21 mouse cellular contexts compared by ENCODE assay signal in genomic region chr15:10838584-10839288, GRCm38 (mm10).
"Had no signal": no experiment of that assay in that cellular context is flagged by ENCODE, and none has a peak within 500 bp of the region (broad histone marks: within the 10 kb centered on the region; RNA-seq: fewer than 3 reads in every experiment).

No protein-coding gene starts in this region.

- H3K36me3 ChIP-seq: liver, embryonic 13.5 days; liver, embryonic 15.5 days; lung, embryonic 15.5 days; midbrain, embryonic 10.5 days; midbrain, embryonic 12.5 days; neural tube, embryonic 13.5 days; neural tube, embryonic 15.5 days had no signal

- H3K4me1 ChIP-seq: liver, embryonic 15.5 days; midbrain, embryonic 10.5 days; midbrain, embryonic 12.5 days; neural tube, embryonic 13.5 days; neural tube, embryonic 15.5 days had no signal

- H3K4me3 ChIP-seq: liver, embryonic 13.5 days; liver, embryonic 15.5 days; lung, embryonic 15.5 days; megakaryocyte, embryonic 14.5 days; midbrain, embryonic 10.5 days; midbrain, embryonic 12.5 days; neural tube, embryonic 13.5 days; neural tube, embryonic 15.5 days had no signal

- DNase-seq: liver, embryonic 13.5 days; liver, postnatal 0 days; lung, adult 2 months; lung, postnatal 14 days; lung, postnatal 36 days; midbrain, embryonic 14.5 days; retina, postnatal 1 day; right cerebral cortex, adult 18-20 months; right cerebral cortex, postnatal 14 days; thymus, adult 2 months; thymus, postnatal 25 days; thymus, postnatal 4 days had no signal

- H3K27ac ChIP-seq: liver, embryonic 13.5 days; liver, embryonic 15.5 days; lung, embryonic 15.5 days; macrophage; midbrain, embryonic 10.5 days; midbrain, embryonic 12.5 days; neural tube, embryonic 13.5 days; neural tube, embryonic 15.5 days had no signal

- H3K9me3 ChIP-seq: liver, embryonic 13.5 days; liver, embryonic 15.5 days; lung, embryonic 15.5 days; megakaryocyte, embryonic 14.5 days; midbrain, embryonic 10.5 days; neural tube, embryonic 13.5 days; neural tube, embryonic 15.5 days had no signal

- H3K9ac ChIP-seq: liver, embryonic 13.5 days; liver, embryonic 15.5 days; liver, postnatal 0 days; lung, embryonic 15.5 days; midbrain, embryonic 12.5 days; neural tube, embryonic 13.5 days; neural tube, embryonic 15.5 days had no signal

- H3K27me3 ChIP-seq: liver, embryonic 13.5 days; liver, embryonic 15.5 days; lung, embryonic 15.5 days; megakaryocyte, embryonic 14.5 days; midbrain, embryonic 12.5 days; neural tube, embryonic 13.5 days; neural tube, embryonic 15.5 days had no signal

- ATAC-seq: liver, postnatal 0 days had no signal

- H3K4me2 ChIP-seq: liver, embryonic 11.5 days; liver, embryonic 13.5 days; liver, embryonic 15.5 days; lung, embryonic 15.5 days; midbrain, embryonic 12.5 days; neural tube, embryonic 13.5 days; neural tube, embryonic 15.5 days had no signal
